Mouse (Mus musculus) ES-Bruce4 (cell line): ENCODE measurements around the gene Dusp10. TPM values are rescaled to one million over a fixed set of nuclear protein-coding genes. Genes with fewer than 3 reads are reported as not detected.

Experiments used
- H3K27ac ChIP-seq: 2 replicates; pipeline ENCODE4 v1.5.1; 2012; ENCODE audit warnings: low read length, inconsistent platforms; ENCODE audit not compliant: insufficient read depth
- H3K27me3 ChIP-seq: 2 replicates; pipeline ENCODE4 v1.6.1; 2012; ENCODE audit warnings: mild to moderate bottlenecking, low read length, inconsistent platforms; ENCODE audit not compliant: control insufficient read depth, poor library complexity, insufficient read depth, severe bottlenecking
- H3K36me3 ChIP-seq: 2 replicates; pipeline ENCODE4 v1.6.1; 2012; ENCODE audit warnings: inconsistent platforms, mild to moderate bottlenecking, low read length, moderate library complexity; ENCODE audit not compliant: control insufficient read depth, poor library complexity, insufficient read depth, severe bottlenecking
- H3K4me1 ChIP-seq: one replicate; pipeline ENCODE4 v1.8.1; 2011; ENCODE audit warnings: low read length; ENCODE audit not compliant: control insufficient read depth, insufficient read depth
- H3K4me3 ChIP-seq: 2 replicates; pipeline ENCODE4 v1.5.1; 2011; ENCODE audit warnings: low read depth, mild to moderate bottlenecking, low read length
- H3K9ac ChIP-seq: 2 replicates; pipeline ENCODE4 v1.6.1; 2012; ENCODE audit warnings: low read depth, mild to moderate bottlenecking, inconsistent platforms; ENCODE audit not compliant: poor library complexity, severe bottlenecking
- H3K9me3 ChIP-seq: replicated peaks from 2 replicates; pipeline ENCODE4 v1.6.1; 2012; ENCODE audit warnings: mild to moderate bottlenecking, low read length, inconsistent platforms; ENCODE audit not compliant: control insufficient read depth, poor library complexity, insufficient read depth, severe bottlenecking
- CTCF ChIP-seq: IDR thresholded peaks from one replicate; pipeline ENCODE4 v1.8.1; 2011; ENCODE audit warnings: low read depth, low read length
- EP300 ChIP-seq: IDR thresholded peaks from 2 replicates; pipeline ENCODE4 v1.6.1; 2011; ENCODE audit warnings: low read depth, low read length; ENCODE audit not compliant: insufficient read depth
- POLR2A ChIP-seq: IDR thresholded peaks from one replicate; pipeline ENCODE4 v1.8.1; 2011; ENCODE audit warnings: low read length; ENCODE audit not compliant: insufficient read depth
- polyA plus RNA-seq: library from polyadenylated mRNA; stranded (reverse); fragments of >200 nt; gene quantifications from 2 replicates; pipeline ENCODE4 v1.2.4, GENCODE M21; 2011; ENCODE audit warnings: low read depth; ENCODE audit not compliant: missing spikeins, insufficient read depth, insufficient read length

Gene Dusp10
- polyA plus RNA-seq, 1 experiment = 5.9 TPM

DNA sequence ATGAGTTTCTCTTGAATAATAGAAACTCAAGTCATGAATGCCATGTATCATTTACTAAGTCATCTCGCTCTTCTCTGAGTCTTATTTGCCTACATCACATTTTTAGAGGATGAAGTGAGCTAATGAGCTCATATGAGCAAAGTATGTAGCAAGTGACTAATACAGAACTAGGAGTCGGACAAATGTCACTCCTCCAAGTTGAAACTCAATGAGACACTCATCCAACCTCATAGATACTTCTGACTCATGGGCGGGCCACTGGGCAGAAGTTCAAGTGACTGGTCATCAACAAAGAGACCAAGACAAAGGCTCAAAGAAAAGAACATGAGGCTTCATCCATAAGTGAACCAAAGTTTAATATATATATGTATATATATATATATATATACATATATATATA lies 71.9 kb downstream of the Dusp10 start:
- no peaks in the 10 kb centered on the region for H3K9me3 ChIP-seq
- H3K27me3 ChIP-seq = no peaks in the 10 kb centered on the region
- no peak overlapping the region for H3K9ac ChIP-seq
- H3K4me1 ChIP-seq = no peaks in the 10 kb centered on the region
- H3K27ac ChIP-seq = no peak overlapping the region
- no peak overlapping the region for H3K4me3 ChIP-seq
- no peaks in the 10 kb centered on the region for H3K36me3 ChIP-seq
- TF ChIP-seq POLR2A (no peak), CTCF (no peak), EP300 (no peak)

GRCm38 (mm10) chr1:184090515-184090914 lies 77.4 kb downstream of the Dusp10 start:
- Histone ChIP-seq H3K36me3 (no peaks in the 10 kb centered on the region), H3K4me1 (no peaks in the 10 kb centered on the region), H3K9ac (no peak overlapping the region), H3K27me3 (no peaks in the 10 kb centered on the region), H3K9me3 (no peaks in the 10 kb centered on the region), H3K4me3 (no peak overlapping the region), H3K27ac (no peak overlapping the region)
- no peak for TF ChIP-seq EP300
- TF ChIP-seq POLR2A = no peak
- no peak for TF ChIP-seq CTCF

GRCm38 (mm10) chr1:184094914-184095313 lies 81.8 kb downstream of the Dusp10 start:
- Histone ChIP-seq H3K27ac (no peak overlapping the region), H3K4me3 (no peak overlapping the region), H3K9ac (no peak overlapping the region), H3K4me1 (no peaks in the 10 kb centered on the region), H3K36me3 (no peaks in the 10 kb centered on the region), H3K27me3 (no peaks in the 10 kb centered on the region; the same call in 1 of the 2 replicates), H3K9me3 (no peaks in the 10 kb centered on the region)
- no peak for TF ChIP-seq EP300
- TF ChIP-seq POLR2A = no peak
- no peak for TF ChIP-seq CTCF

- no peak for TF ChIP-seq CTCF
- TF ChIP-seq EP300 = no peak
- TF ChIP-seq POLR2A = no peak
- Histone ChIP-seq H3K27ac (no peak overlapping the region), H3K36me3 (no peaks in the 10 kb centered on the region), H3K4me1 (no peaks in the 10 kb centered on the region), H3K27me3 (no peaks in the 10 kb centered on the region; the same call in 1 of the 2 replicates), H3K9ac (no peak overlapping the region), H3K4me3 (no peak overlapping the region), H3K9me3 (no peaks in the 10 kb centered on the region)
Measured at GRCm38 (mm10) chr1:184100414-184100813, 87.3 kb downstream of the Dusp10 start.

DNA sequence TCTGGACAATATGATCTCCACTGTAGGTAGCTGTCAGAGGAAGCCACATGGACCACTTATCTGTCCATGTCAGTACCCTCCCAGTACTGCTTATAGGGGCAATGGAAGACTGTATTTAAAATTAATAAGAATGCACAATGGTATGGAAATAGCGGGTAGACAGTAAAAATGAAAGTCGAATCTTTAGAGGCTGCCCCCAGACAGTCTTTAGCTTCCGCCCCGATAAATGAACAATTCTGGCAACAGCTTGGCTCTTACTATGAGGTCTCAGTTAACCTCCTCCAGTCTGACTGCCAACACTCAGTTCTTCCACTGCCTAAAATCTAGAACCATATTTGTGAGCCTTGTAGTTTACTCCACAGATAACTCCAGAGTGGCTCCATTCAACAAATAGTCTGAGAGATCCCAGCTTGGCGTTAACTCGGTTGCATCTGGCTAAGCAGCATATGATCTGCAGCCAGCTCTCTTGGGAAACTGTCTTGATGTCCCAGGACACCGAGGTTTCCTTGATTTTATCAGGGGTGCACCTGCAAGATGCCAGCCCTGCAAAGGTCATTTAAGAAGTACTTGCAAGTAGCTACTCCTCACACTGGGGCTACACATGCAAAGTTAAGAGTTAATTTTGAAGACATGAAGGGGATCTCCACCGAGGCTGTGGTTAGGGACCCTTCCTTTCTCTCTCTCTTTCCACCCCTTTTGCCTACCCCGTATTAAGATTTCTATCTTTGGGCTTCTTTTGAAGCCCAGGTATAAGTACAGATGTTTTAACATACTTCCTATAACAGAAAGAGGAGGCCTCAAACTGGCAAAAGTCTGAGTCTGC lies 88.0 kb downstream of the Dusp10 start:
- no peaks in the 10 kb centered on the region for H3K4me1 ChIP-seq
- no peak overlapping the region for H3K27ac ChIP-seq
- no peak overlapping the region for H3K4me3 ChIP-seq
- TF ChIP-seq POLR2A (no peak), CTCF (no peak), EP300 (no peak)
- H3K9ac ChIP-seq = no peak overlapping the region
- H3K36me3 ChIP-seq = no peaks in the 10 kb centered on the region
- H3K9me3 ChIP-seq = no peaks in the 10 kb centered on the region
- no peaks in the 10 kb centered on the region; the same call in 1 of the 2 replicates for H3K27me3 ChIP-seq

DNA sequence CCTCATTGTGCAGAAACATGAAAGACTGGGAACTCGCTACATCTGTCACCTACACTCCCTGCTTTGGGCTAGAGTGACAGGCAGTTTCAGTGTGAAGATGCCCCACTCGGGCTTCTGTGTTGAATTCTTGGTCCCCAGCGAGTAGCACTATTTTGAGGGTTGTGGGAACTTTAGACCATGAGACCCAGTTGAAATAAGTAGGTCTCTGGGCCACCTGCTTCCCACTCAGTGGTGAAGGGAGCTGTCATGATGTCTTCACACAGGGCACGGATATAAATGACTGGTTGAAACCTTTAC lies 88.6 kb downstream of the Dusp10 start:
- H3K36me3 ChIP-seq = no peaks in the 10 kb centered on the region
- TF ChIP-seq CTCF = no peak
- TF ChIP-seq EP300 = no peak
- no peak for TF ChIP-seq POLR2A
- H3K9ac ChIP-seq = no peak overlapping the region
- H3K4me3 ChIP-seq = no peak overlapping the region
- H3K4me1 ChIP-seq = no peaks in the 10 kb centered on the region
- no peak overlapping the region for H3K27ac ChIP-seq
- no peaks in the 10 kb centered on the region; the same call in 1 of the 2 replicates for H3K27me3 ChIP-seq
- no peaks in the 10 kb centered on the region for H3K9me3 ChIP-seq
